Mouse (Mus musculus) brain, embryonic 14.5 days (tissue): Measurements from ENCODE around the gene Fmnl2. TPM values are rescaled to one million over a fixed set of nuclear protein-coding genes. Genes with fewer than 3 reads are reported as not detected.

Experiments used
- DNase-seq: peaks from one replicate; pipeline ENCODE4 v3.0.0-alpha.2; 2011; ENCODE audit warnings: low read depth
- CTCF ChIP-seq: fragments of 200-500 bp; IDR thresholded peaks from 2 replicates; pipeline ENCODE4 v1.5.1; 2012; ENCODE audit warnings: inconsistent platforms, mild to moderate bottlenecking, moderate library complexity, borderline replicate concordance; ENCODE audit not compliant: insufficient read depth, insufficient read length; ENCODE audit errors: extremely low read depth
- POLR2A ChIP-seq: fragments of 200-500 bp; IDR thresholded peaks from 2 replicates; pipeline ENCODE4 v1.6.1; 2012; ENCODE audit warnings: mild to moderate bottlenecking, inconsistent platforms, borderline replicate concordance; ENCODE audit not compliant: poor library complexity, insufficient read depth, insufficient read length, severe bottlenecking; ENCODE audit errors: extremely low read depth
- polyA plus RNA-seq: library from polyadenylated mRNA; depleted of rRNA; stranded (reverse); fragments of >200 nt; gene quantifications from 2 replicates; pipeline ENCODE4 v1.2.3, GENCODE M21; 2012

Fmnl2 gene
- polyA plus RNA-seq, 1 experiment = 45.8 TPM

DNA sequence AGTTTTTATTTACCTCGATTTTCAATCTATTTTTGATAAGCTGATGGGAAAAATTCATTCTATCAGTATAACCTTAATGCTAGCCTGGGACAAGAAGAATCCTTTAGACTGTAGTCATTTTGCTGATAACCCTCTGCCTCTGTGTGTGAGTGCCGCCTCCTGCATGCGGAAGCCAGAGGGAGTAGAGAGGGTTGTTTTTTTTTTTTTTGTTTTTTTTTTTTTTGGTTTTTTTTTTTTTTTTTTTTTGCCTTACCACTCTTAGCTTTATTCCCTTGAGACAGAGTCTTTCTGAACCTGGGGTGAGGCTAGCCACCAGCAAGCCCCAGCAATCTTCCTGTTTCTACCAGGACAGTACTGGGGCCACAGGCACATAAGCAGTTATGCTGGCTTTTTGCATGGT, 124.8 kb downstream of the Fmnl2 start:
- no peak for TF ChIP-seq POLR2A
- TF ChIP-seq CTCF = no peak
- DNase-seq = no peak

DNA sequence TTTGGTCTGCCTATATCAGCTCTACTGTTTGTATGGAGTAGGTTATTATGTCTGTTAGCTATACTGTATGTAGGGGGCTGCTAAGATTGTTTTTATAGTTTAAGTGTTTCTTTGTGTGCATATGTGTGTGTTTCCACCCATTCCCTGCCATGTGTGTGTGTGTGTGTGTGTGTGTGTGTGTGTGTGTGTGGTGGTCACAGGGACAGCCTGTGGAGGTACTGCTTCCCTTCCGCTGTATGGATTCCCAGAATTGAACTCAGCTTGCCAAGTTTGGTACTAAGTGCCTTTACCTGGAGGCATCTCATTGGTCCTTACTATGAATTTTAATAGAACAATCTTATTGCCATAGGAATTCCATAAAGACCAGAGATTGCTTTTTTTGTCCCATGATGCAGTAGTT, 126.9 kb downstream of the Fmnl2 start:
- no peak for DNase-seq
- no peak for TF ChIP-seq POLR2A
- no peak for TF ChIP-seq CTCF

DNA sequence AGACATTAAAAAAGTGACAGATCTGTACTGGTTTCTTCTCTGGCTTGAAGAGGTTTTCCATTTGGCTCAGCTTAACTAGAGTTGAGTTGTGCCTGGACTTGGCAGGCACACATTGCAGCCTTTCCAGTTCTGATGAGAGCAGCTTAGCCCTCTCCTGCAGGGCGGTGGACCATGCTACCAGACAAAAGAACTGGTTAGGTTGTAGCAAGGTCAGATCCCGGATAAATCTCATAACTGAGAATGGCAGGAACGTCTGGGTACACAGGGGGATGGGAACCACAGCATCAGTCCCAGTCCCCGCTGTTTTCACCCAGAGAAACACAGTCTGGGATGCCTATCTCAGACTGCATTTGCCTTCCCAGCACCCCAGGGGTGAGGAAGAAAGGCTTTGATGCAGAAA, 127.5 kb downstream of the Fmnl2 start:
- peak; percentile 66 for DNase-seq
- TF ChIP-seq CTCF = no peak
- TF ChIP-seq POLR2A = no peak

DNA sequence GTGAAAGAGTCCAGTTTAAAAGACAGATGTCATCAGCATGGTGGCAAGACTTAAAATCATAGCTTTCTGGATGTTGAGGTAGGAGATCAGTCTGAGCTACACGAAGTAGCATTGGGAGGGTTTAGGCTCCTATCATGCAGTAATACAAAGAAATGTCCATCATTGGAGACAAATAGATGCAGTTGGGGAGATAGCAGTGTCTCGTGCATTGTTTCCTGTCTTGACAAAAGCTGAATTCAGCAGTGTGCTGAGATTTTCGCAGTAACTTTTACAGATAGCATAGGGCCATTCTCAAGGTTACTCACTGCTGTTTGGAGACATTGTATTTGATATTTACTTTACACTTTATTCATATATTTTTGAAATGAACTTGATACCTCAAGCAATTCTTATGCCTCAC, 128.7 kb downstream of the Fmnl2 start:
- DNase-seq = no peak
- no peak for TF ChIP-seq POLR2A
- no peak for TF ChIP-seq CTCF

DNA sequence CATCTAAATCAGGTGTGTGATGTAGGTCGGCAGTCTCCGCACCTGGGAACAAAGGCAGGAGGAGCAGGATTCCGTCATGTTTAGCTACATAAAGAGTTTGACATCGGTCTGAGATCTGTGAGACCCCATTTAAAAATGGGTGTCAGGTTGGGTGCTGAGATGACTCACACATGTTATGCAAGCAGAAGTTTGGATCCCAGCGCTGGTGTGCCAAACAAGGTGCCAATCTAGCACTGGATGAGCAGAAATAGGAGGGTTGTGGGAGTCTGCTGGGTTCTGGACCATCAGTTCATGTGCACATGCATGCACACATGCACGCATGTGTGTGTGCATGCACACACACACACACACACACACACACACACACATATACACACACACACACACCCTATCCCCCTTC, 129.4 kb downstream of the Fmnl2 start:
- DNase-seq = no peak
- TF ChIP-seq CTCF (no peak), POLR2A (no peak)

DNA sequence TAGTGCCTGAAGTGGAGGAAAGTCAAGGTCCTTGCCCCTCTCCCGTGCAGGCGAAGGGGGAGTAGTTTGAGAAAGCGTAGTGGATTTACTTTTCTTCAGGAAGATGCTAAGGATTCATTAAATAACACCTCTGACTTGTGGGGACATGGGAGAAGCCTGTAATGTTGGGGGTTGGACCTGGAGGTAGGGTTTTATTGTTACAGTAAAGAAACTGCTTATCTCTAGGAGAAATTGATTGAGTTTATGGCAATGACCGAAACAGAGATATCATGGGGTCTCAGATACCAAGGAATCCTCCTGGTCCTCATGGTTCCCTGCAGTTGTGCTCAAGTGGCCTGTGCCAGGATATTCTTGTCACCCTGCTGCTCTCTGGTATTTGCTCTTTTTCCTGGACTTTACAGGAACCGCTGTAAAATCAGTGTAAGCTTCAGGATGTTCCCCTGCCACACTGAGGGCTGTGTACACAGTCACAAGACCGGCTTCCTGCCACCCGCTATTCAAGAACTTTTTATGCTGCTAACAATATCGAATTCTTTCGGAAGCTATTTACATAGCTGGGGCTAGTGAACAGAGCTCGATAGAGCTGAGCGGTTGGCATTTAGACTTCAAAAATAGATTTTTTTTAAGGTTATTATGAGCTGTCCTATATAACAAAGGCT, 130.1 kb downstream of the Fmnl2 start:
- peak; percentile 63 for DNase-seq
- TF ChIP-seq CTCF = no peak
- TF ChIP-seq POLR2A = no peak

DNA sequence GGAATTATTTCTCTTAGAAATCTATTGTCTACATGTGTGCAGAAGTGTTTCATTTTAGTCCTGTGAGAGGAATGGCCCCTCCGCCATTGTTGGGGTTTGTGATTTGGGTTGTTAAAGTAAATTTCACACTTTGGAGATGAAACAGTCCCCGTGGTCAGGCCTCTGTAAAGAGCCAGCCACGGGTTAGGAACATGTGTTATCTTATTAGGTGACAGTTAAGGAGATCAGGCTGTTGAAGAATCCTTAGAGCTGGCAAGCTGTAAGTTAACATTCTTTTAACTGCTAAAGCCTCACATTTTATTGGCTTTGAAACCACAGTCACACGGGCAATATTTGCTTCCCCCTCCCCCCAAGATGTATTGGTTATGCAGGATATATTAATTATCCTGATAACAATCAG, 131.7 kb downstream of the Fmnl2 start:
- no peak for TF ChIP-seq POLR2A
- TF ChIP-seq CTCF = no peak
- no peak for DNase-seq

DNA sequence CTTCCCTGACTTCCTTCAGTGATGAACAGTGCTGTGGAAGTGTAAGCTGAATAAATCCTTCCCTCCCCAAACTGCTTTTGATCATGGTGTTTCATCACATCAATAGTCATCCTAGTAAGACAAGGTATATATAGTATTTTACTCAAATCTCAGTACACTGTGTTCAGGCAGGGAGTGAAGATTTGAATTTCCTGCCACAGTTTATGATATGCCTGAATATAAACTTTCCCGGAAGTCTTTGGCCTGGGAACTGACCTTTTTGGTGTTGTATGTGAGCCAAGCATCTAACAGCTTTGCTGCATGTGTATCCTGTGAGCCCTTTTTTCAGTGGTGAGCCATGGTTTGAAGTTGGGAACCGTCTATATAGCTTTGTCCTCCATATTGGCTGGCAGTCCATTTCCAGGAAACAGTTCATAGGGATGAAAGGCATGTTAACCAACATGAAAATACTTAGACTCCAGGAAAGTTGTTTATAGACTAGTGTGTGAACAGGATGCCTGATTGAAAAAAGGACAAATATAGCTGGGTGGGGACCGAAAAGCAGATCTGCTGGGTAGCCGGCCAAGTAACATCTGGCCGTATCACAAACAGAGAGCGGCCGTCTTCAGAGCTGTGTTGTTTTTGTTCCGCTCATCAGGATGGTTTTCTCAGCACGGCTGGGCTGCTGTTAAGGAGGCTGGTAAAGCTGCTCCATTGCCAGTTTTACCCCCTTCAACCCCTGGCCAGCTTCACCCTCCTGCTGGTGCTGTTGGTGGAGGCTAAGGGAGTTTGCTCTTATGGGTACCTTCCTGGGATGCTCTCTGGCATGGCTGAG, 133.4 kb downstream of the Fmnl2 start:
- DNase-seq = no peak
- TF ChIP-seq CTCF (no peak), POLR2A (no peak)

DNA sequence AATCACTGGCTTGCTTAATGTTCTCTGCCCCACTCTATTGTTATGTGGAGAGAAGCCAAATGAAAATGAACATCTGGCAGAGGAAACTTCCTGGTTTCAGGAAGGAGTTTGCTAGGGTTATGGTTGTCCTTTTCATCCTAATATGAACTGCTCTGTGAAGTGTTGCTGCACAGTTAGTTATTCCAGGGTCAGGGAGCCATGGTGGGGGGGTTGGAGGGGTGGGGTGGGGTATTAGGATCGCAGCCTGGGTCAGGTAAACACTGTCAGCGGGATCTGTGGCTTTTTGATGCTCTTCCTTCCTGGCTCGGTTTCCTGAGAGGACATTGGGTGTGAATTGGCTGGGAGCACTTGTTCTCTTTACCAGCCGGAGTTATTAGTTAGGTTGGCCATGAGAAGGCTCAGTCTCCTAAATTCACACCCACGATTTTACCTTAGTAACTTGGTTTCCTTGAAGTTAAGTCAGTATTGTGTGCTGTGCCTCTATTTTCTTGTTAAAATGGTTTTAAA, 134.1 kb downstream of the Fmnl2 start:
- DNase-seq = no peak
- no peak for TF ChIP-seq CTCF
- TF ChIP-seq POLR2A = no peak

DNA sequence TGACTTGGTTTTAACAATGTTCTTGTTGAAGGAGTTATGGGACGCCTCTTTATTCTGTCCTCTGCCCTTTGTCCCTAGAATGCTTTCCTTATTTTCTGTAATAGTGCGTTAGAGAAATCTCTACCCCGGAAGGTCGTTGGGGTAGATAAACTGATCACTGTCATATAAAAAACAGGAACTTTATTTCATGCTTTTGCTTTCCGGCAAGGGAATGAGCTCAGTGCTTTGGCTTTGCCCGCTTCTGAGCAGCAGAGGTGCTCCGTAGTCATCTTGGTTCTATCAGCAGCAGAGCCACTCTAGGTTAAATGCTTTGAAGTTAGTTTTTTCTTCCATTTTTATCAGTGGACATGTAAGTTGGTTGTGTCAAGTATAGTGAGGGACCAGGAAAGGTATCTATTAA, 135.6 kb downstream of the Fmnl2 start:
- TF ChIP-seq POLR2A = no peak
- TF ChIP-seq CTCF = no peak
- DNase-seq = no peak

DNA sequence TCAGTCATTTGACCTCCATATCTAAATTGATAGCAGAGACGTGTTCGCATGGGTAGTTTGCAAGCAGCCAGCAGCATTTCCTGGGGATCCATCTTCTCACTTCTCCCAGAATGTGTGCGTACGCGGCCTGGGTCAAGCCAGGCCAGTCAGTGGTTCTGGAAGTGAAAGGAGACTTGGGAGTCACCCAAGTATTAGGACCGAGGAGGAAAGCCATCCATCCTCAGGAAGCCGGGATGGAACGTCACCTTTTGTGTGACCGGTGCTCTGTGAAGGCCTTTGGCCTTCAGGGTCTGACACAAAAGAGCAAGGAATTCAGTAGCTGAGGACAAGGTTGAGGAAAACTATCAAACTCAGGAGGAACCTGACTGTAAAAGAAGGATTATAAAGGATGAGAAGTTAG, 136.9 kb downstream of the Fmnl2 start:
- TF ChIP-seq CTCF (no peak), POLR2A (no peak)
- no peak for DNase-seq

DNA sequence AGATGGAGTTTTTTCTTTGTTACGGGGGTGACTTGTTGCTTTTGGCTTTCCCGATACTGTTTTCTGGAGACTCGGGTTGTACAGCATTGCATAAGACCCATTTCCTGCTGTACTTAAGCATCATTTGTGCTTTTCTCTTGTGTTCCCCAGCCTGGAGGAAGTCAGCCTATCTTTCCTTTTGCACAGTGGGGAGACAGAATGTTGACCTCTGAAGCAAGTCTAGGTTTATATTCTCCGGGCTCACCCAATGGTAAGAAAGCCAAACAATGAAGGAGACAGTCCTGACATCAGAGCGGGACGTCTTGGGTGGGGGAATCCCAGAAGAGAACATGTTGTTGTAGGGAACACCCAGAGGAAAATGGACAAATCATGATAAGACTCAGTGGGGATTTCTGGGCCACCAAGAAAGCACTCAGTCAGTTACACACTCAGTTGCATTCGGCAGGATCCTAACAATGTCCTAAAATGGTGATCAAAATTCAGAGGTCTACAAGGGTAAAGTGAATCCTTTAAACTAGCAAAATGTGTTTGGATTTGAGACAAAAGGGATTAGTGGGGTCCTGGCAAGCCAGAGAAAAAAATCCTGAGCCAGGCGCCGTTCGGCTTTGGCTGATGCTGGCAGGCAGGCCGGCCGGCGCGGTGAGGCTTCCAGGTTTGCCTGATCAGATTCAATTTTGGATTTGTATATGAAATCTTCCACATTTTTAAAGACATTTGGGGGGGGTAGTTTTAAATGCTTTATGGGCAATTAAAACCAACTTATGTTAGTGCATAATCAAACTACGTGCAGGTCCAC, 140.5 kb downstream of the Fmnl2 start:
- TF ChIP-seq POLR2A (no peak), CTCF (no peak)
- peak; percentile 72 for DNase-seq
